Mouse (Mus musculus) testis, adult 2 months (tissue): ENCODE results near the gene Pkhd1. TPM values are rescaled to one million over a fixed set of nuclear protein-coding genes. Genes with fewer than 3 reads are reported as not detected.

ENCODE experiments used
- H3K27ac ChIP-seq: fragments of 200-500 bp; 2 replicates; pipeline ENCODE4 v1.5.1; 2012; ENCODE audit warnings: low read depth, low read length; ENCODE audit not compliant: control insufficient read depth, insufficient read depth
- H3K27me3 ChIP-seq: fragments of 200-500 bp; 2 replicates; pipeline ENCODE4 v1.6.1; 2012; ENCODE audit warnings: mild to moderate bottlenecking, low read length, moderate library complexity; ENCODE audit not compliant: control insufficient read depth, insufficient read depth
- H3K36me3 ChIP-seq: fragments of 200-500 bp; 2 replicates; pipeline ENCODE4 v1.6.1; 2012; ENCODE audit warnings: mild to moderate bottlenecking, low read length; ENCODE audit not compliant: control insufficient read depth, insufficient read depth
- H3K4me1 ChIP-seq: fragments of 200-500 bp; 2 replicates; pipeline ENCODE4 v1.6.1; 2012; ENCODE audit warnings: low read length; ENCODE audit not compliant: control insufficient read depth, insufficient read depth
- H3K4me3 ChIP-seq: fragments of 200-500 bp; 2 replicates; pipeline ENCODE4 v1.5.1; 2012; ENCODE audit warnings: low read depth, mild to moderate bottlenecking, low read length, moderate library complexity, mixed read lengths; ENCODE audit not compliant: control insufficient read depth
- CTCF ChIP-seq: fragments of 200-500 bp; IDR thresholded peaks from 2 replicates; pipeline ENCODE4 v1.5.1; 2012; ENCODE audit warnings: low read depth, mild to moderate bottlenecking, inconsistent platforms, low read length, moderate library complexity; ENCODE audit not compliant: control insufficient read depth, insufficient read depth, insufficient replicate concordance
- POLR2A ChIP-seq: fragments of 200-500 bp; IDR thresholded peaks from 2 replicates; pipeline ENCODE4 v1.6.1; 2012; ENCODE audit warnings: low read depth, mild to moderate bottlenecking, inconsistent platforms, low read length, moderate library complexity; ENCODE audit not compliant: control insufficient read depth
- polyA plus RNA-seq: library from polyadenylated mRNA; depleted of rRNA; stranded (reverse); fragments of >200 nt; gene quantifications from 2 replicates; pipeline ENCODE4 v1.2.3, GENCODE M21; 2012

The Pkhd1 gene
- polyA plus RNA-seq, 1 experiment, result 0.02 TPM

DNA sequence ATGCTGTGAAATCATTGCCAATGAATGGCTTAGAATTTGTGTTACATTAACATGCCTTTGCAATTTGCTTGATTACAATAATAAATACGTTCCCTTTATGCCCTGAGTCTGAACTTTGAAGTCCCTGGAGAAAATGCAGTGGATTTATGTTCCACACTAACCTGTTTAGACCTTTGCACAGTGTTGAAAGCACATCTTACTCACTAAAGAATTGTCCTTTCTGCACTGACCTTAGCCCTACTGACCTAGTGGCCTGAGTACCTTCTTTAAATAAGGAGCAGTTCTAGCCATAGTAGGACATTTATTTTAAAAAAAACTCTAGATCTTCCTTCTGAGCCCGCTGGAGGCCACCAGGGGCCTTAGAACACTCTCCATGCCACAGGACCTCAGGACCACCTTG, 467.8 kb downstream of the Pkhd1 start:
- Histone ChIP-seq H3K4me3 (no peak overlapping the region), H3K4me1 (no peaks in the 10 kb centered on the region), H3K27ac (no peak overlapping the region), H3K27me3 (no peaks in the 10 kb centered on the region), H3K36me3 (no peaks in the 10 kb centered on the region)
- no peak for TF ChIP-seq CTCF
- no peak for TF ChIP-seq POLR2A

DNA sequence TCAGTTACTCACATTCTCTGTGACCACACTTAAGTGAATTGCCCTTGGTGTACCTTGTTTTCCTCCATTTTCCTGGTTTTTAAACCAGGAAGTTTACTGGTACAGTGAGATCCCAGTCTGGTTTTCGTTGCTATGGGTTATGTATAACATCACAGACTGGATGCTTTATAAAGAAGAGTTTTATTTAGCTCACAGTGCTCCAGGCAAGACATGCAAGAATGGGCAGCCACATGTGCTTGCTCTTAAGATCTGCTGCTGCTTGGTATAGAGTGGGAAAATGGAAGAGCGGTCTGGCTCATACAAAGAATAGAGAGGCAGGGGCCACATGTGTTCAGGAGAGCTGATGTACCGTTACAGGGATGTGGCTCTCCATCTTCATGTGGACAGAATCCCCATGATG, 481.7 kb downstream of the Pkhd1 start:
- H3K27me3 ChIP-seq, result no peaks in the 10 kb centered on the region
- TF ChIP-seq CTCF (no peak), POLR2A (no peak)

DNA sequence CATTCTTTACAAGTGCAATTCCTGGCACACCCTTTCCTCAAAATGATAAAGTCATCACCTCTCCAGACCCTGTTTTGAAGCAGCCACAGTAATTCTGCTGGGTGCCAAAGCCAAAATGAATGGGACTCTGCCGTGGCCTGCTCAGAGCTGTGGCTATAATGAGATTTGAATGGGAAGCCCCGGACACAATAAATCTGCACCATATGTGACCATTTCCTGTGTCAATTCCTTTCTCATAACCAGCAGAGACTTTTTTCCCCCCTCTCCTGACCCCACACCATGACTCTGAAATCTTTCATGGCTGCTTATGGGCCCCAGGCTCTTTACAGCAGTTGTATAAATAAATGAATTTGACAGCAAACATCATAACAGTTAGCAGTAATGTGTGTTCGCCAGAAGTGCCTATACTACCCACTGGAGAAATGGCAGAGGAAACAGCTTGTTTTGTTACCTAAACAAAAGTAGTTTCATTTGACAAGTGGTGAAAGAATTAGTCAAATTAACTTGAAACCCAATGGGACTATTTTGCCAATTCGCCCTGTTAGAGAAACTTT, 482.7 kb downstream of the Pkhd1 start:
- Histone ChIP-seq H3K4me1 (no peaks in the 10 kb centered on the region), H3K36me3 (no peaks in the 10 kb centered on the region), H3K27ac (no peak overlapping the region), H3K4me3 (no peak overlapping the region), H3K27me3 (no peaks in the 10 kb centered on the region)
- TF ChIP-seq POLR2A (no peak), CTCF (no peak)

More for the DNA sequence above, 481.7 kb downstream of the Pkhd1 start:
- Histone ChIP-seq H3K27ac (no peak overlapping the region), H3K4me3 (no peak overlapping the region), H3K36me3 (no peaks in the 10 kb centered on the region), H3K4me1 (no peaks in the 10 kb centered on the region)

DNA sequence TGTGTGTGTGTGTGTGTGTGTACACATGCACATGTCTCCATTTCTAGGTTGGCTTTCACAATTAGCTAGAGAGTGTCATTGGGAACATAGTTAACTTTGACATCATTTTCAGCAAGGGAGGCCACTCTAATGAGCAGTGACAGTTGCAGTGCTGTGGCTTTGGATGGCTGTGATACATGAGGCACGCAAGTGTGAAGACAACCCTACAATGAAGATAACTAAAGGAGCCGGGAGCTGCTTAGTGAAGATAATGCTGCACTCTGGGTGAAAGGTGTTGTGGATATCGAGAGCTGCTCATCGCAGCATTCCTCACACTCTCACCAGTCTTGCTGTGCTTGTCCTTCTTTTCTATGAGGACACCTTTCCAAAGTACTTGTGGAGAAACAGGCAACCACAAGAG, 484.2 kb downstream of the Pkhd1 start:
- Histone ChIP-seq H3K36me3 (no peaks in the 10 kb centered on the region), H3K27ac (no peak overlapping the region), H3K4me1 (no peaks in the 10 kb centered on the region), H3K27me3 (no peaks in the 10 kb centered on the region), H3K4me3 (no peak overlapping the region)
- TF ChIP-seq POLR2A (no peak), CTCF (no peak)

DNA sequence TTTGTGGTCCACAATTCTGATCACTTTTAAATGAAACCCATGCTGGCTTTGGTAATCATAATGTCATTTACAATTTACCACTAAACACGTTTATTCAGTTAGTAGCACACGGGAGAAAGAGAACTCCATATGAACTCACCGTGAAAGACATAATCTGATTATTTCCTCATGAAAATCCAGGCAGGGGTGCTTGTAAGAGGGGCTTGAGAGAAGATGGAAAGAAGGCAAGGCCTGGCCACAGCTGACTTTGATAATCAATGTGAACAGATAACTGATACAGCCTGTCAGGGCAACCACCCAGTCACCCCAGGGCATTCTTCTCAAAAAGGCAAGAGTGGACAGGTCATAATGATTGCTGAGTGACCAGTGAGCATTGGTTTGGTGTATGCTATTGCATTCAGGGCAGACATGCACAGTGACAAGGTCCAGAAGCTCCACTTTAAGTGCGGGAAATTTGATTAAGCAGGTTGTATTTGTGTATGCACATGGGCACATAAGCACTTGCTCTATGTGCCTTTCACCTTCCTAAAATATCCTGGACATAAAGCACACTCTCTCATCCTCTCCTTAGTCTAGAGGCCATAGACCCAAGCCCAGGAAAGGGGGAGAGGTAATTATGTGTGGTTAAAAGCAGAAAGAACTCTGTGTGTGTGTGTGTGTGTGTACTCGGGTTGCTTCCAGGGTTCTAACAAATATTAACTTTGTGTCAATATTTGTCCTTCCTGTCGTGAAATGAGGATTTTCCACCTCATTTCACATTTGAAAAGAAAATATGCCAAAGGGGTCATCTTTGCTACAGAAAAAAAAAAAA, 485.9 kb downstream of the Pkhd1 start:
- TF ChIP-seq POLR2A (no peak), CTCF (no peak)
- Histone ChIP-seq H3K27me3 (no peaks in the 10 kb centered on the region), H3K4me1 (no peaks in the 10 kb centered on the region), H3K36me3 (no peaks in the 10 kb centered on the region), H3K4me3 (no peak overlapping the region), H3K27ac (no peak overlapping the region)

DNA sequence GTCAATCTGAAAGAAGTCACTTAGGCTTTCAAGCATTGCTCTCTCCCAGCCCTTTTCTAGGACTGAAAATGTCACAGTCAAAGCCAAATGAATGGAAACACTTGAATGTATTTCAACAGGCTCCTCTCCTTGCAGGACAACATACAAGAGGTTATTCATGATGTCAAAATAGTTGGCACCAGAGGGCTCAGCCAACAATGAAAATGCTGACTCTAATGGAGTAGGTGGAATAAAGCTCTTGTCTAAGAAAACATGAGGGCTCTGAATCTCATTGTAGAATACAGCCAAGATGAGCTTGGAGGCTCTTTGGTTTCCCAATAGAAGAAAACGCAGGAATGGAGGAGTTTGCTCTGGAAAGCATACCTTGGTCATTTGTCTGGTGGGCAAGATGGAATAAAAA, 500.5 kb downstream of the Pkhd1 start:
- Histone ChIP-seq H3K36me3 (no peaks in the 10 kb centered on the region), H3K27ac (no peak overlapping the region), H3K4me3 (no peak overlapping the region), H3K4me1 (no peaks in the 10 kb centered on the region), H3K27me3 (no peaks in the 10 kb centered on the region)
- TF ChIP-seq CTCF (no peak), POLR2A (no peak)

DNA sequence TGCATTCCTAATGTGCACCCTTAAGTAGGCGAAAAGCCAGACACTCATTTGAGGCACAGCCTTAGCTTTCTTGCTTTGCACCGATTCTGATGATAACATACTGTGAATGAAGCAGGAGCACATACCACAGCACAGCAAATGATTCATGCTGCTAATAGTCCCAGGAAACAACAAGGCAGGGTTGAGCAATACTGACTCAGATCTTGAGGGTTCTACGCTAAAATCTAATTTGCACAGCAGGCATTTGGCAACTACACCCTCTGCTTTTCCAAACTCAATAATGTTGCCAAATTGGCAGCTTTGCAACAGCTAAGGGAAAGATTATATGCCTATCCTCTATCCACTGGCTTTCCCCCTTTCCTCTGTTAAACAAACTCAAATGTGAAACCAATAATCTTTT, 548.1 kb downstream of the Pkhd1 start:
- no peaks in the 10 kb centered on the region for H3K36me3 ChIP-seq
- TF ChIP-seq CTCF (no peak), POLR2A (no peak)
- no peaks in the 10 kb centered on the region for H3K27me3 ChIP-seq
- no peaks in the 10 kb centered on the region for H3K4me1 ChIP-seq
- H3K27ac ChIP-seq, result no peak overlapping the region
- no peak overlapping the region for H3K4me3 ChIP-seq

DNA sequence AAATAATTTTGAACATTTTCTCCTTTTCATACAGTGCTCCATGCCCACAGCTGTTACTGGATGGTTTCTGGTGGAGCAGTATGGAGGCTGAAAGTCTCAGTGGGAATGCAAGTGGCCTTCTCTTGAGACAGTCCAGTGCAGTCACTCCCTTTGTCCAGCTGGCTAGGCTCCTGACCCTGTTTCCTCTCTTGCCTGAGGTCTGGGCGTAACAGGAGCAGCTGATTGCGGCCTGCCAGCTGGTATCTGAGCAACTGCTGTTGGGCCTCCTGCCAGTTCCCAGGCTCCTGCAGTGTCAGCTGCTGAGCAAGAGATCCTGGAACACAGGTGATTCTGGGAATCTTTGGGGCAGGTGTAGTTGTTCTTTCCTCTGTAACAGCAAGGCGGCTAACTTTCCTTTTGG, 559.6 kb downstream of the Pkhd1 start:
- Histone ChIP-seq H3K27me3 (no peaks in the 10 kb centered on the region), H3K4me1 (no peaks in the 10 kb centered on the region), H3K27ac (no peak overlapping the region), H3K4me3 (no peak overlapping the region), H3K36me3 (no peaks in the 10 kb centered on the region)
- no peak for TF ChIP-seq POLR2A
- no peak for TF ChIP-seq CTCF
